Mouse (Mus musculus) hindbrain, embryonic 14.5 days (tissue): ENCODE measurements around the gene Mettl4. TPM values are rescaled to one million over a fixed set of nuclear protein-coding genes. Genes with fewer than 3 reads are reported as not detected.

Experiments
- ATAC-seq: fragments of 200-750 bp; cut with Nextera tagmentation; 2 replicates; pipeline ENCODE4 v1.8.0; 2017; ENCODE audit warnings: moderate number of reproducible peaks, mild to moderate bottlenecking, moderate TSS enrichment, moderate library complexity; ENCODE audit not compliant: low FRiP score
- DNase-seq: peaks from one replicate; pipeline ENCODE4 v3.0.0-alpha.2; 2015; ENCODE audit warnings: low spot score
- H3K27ac ChIP-seq: fragments of 300-500 bp; sonication (generic); 2 replicates; pipeline ENCODE4 v1.5.1; 2014; ENCODE audit warnings: mild to moderate bottlenecking, moderate library complexity
- H3K27me3 ChIP-seq: fragments of 300-500 bp; sonication (generic); 2 replicates; pipeline ENCODE4 v1.6.1; 2014; ENCODE audit warnings: mild to moderate bottlenecking, low read length, mixed read lengths; ENCODE audit not compliant: control insufficient read depth, insufficient read depth
- H3K36me3 ChIP-seq: fragments of 300-500 bp; sonication (generic); replicated peaks from 2 replicates; pipeline ENCODE4 v1.6.1; 2014; ENCODE audit not compliant: control insufficient read depth, insufficient read depth
- H3K4me1 ChIP-seq: fragments of 300-500 bp; sonication (generic); replicated peaks from 2 replicates; pipeline ENCODE4 v1.6.1; 2014; ENCODE audit warnings: antibody characterized with exemption, low read length, mixed read lengths; ENCODE audit not compliant: control insufficient read depth, insufficient read depth
- H3K4me2 ChIP-seq: fragments of 300-500 bp; sonication (generic); replicated peaks from 2 replicates; pipeline ENCODE4 v1.6.1; 2014; ENCODE audit warnings: mild to moderate bottlenecking, moderate library complexity
- H3K4me3 ChIP-seq: fragments of 300-500 bp; sonication (generic); replicated peaks from 2 replicates; pipeline ENCODE4 v1.5.1; 2014; ENCODE audit warnings: mild to moderate bottlenecking, low read length
- H3K9ac ChIP-seq: fragments of 300-500 bp; sonication (generic); 2 replicates; pipeline ENCODE4 v1.6.1; 2014
- H3K9me3 ChIP-seq: fragments of 300-500 bp; sonication (generic); 2 replicates; pipeline ENCODE4 v1.6.1; 2016; ENCODE audit warnings: low read length; ENCODE audit not compliant: control insufficient read depth
- WGBS: fragments of 180-500 bp; shearing (Covaris S2); extraction: QIAGEN DNeasy Blood & Tissue Kit; methylation state at CpG from one replicate; pipeline ENCODE4 v1.1.7; 2014; 5-methylcytosine and 5-hydroxymethylcytosine counted together
- polyA plus RNA-seq: library from polyadenylated mRNA; unstranded; fragments of >200 nt; fragmentation: Nextera tagmentation; extraction: Ambion mirVana; gene quantifications from 2 replicates; pipeline ENCODE4 v1.2.1, GENCODE M21; 2014

The Mettl4 gene
- 24.1 and 24.9 TPM in 2 replicates for polyA plus RNA-seq

DNA sequence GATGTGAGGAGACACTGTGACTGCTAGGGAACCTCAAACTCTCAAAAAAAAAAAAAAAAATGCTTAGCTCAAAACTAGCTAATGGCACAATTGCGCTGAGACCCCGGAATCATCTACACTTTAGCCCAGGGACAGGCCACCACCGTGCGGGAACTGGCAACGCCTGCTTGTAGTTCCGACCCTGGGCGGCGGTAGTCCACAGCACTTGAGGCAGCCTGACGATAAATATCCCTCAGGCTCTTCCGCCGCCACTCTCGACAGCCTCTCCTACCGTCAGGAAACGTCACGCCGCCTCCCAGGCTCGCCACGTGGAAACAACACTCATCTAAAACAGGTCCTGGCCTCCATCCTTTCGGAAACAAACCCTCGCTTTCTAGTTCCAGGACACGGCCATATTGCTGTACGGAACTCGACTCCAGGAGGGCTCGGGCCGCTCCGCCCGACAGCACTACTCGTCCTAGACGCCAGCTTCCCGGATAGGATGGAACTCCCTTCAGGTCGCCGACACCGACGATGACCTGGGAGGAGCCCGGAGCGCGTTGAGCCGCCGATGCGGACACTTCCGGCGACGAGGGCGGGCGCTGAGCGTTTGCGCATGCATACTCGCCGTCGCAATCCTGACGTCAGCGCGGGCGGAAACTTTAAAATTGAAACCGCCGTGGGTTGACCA, at the start of gene Mettl4:
Gene Mettl4 (minus strand): TSS at position 554 of the 670 bp plus-strand sequence.
- Histone ChIP-seq H3K4me2 (peak within 1 kb of the TSS; percentile 76), H3K9ac (peak within 1 kb of the TSS; percentile 72), H3K27ac (peak within 1 kb of the TSS; percentile 87), H3K27me3 (no peaks in the 10 kb centered on the region), H3K36me3 (0 out of 2 replicates have a peak, but pooled peaks cover 3% of the 10 kb centered on the region), H3K4me3 (peak within 1 kb of the TSS; percentile 54), H3K9me3 (no peaks in the 10 kb centered on the region), H3K4me1 (peaks cover 13% of the 10 kb centered on the region)
- under 1% methylated on average over 56 of the region's 56 CpGs for WGBS
- ATAC-seq (peak; percentile 99), DNase-seq (peak; percentile 94)

DNA sequence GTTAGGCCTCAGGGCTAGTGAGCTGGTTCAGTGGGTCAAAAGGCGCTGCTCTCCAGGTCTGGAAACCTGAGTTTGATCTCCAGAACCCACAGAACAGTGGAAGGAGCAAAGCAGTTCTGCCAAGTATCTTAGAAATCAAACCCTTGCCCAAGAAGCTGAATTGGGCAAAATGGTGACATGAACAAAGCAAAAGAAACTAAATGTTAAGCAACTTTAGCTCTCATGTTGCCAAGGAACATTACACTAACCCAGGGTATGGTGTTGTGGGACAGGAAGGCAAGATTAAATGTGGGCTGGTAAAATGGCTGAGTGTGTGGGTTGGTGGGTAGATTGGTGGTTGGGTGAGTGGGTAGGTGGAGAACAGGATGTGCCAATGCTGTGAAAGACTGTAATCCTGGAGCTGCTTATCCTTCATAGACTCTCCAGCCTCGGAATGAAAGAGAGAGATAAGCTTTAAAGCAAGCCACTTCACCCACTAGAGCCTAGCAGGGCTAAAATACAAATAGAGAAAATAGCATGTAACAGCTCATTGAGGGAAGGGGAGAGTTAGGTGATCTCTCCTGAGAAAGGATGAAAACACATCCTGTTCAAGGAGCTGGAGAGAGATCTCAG, 29.2 kb upstream of the Mettl4 start:
- H3K27ac ChIP-seq, result no peak overlapping the region
- no peak overlapping the region for H3K4me2 ChIP-seq
- no peaks in the 10 kb centered on the region for H3K4me1 ChIP-seq
- H3K36me3 ChIP-seq, result peaks cover 6% of the 10 kb centered on the region
- 94% methylated on average over 2 of the region's 2 CpGs for WGBS
- H3K9ac ChIP-seq, result no peak overlapping the region
- H3K9me3 ChIP-seq, result no peaks in the 10 kb centered on the region
- H3K27me3 ChIP-seq, result no peaks in the 10 kb centered on the region
- H3K4me3 ChIP-seq, result no peak overlapping the region
- ATAC-seq (no peak), DNase-seq (no peak)

GRCm38 (mm10) chr17:94768491-94768890, 18.7 kb upstream of the Mettl4 start:
- DNase-seq, result no peak
- Histone ChIP-seq H3K4me2 (no peak overlapping the region), H3K9ac (no peak overlapping the region), H3K4me1 (no peaks in the 10 kb centered on the region), H3K27ac (no peak overlapping the region), H3K4me3 (no peak overlapping the region), H3K27me3 (no peaks in the 10 kb centered on the region), H3K9me3 (no peaks in the 10 kb centered on the region), H3K36me3 (no peaks in the 10 kb centered on the region; the same call in 1 of the 2 replicates)
- 94% methylated on average over 2 of the region's 2 CpGs for whole genome bisulfite sequencing
- ATAC-seq, result no peak

- WGBS, result 90% methylated on average over 3 of the region's 3 CpGs
- Histone ChIP-seq H3K27me3 (no peaks in the 10 kb centered on the region), H3K9me3 (no peaks in the 10 kb centered on the region), H3K9ac (no peak overlapping the region), H3K4me1 (no peaks in the 10 kb centered on the region), H3K27ac (no peak overlapping the region), H3K4me2 (no peak overlapping the region), H3K4me3 (no peak overlapping the region), H3K36me3 (no peaks in the 10 kb centered on the region; the same call in 1 of the 2 replicates)
- ATAC-seq (no peak), DNase-seq (no peak)
These were observed 14.9 kb upstream of the Mettl4 start for GRCm38 (mm10) chr17:94764711-94765110.

DNA sequence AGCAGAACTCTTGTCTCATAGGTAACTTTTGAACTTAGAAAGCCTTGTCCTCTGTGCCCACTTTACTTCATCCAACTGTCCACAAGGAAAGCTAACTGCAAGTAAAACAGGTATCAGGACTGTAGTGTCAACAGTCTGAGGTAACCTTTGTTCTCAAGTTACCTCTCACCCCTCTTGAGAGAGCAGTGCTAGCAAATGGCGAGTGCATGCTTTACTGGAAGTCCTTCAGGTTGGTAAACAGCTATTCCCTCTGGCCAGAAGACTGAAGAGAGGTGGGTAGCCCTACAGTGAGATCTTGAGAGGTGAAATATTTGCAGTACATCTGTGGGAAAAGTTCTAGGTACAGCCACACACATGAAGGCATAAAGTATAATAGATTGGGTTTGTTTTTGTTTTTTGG, 14.2 kb upstream of the Mettl4 start:
- no peak overlapping the region for H3K9ac ChIP-seq
- no peak overlapping the region for H3K4me2 ChIP-seq
- H3K9me3 ChIP-seq, result no peaks in the 10 kb centered on the region
- ATAC-seq (no peak), DNase-seq (no peak)
- WGBS, result 94% methylated on average over 1 of the region's 1 CpGs
- H3K4me1 ChIP-seq, result no peaks in the 10 kb centered on the region
- no peaks in the 10 kb centered on the region; the same call in 1 of the 2 replicates for H3K36me3 ChIP-seq
- H3K27me3 ChIP-seq, result no peaks in the 10 kb centered on the region
- no peak overlapping the region for H3K27ac ChIP-seq
- no peak overlapping the region for H3K4me3 ChIP-seq

DNA sequence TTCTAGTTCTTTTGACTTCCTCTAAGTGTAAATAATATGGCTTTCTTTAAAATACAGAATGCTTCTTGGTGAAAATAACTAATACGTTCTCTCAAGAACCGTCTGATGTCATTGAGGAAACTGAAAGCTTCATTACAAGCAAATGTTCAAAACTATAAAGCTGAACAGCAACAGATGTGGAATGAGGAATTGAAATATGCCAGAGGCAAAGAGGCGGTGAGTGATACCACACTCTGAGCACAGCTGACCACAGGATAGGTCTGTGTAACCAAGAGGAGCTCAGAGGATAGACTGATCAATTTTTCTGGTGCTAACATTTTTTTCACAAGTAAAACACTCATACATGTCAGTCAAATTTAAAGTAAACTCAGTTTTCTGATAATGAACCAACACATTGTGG, 12.6 kb upstream of the Mettl4 start:
- Histone ChIP-seq H3K9ac (no peak overlapping the region), H3K4me2 (no peak overlapping the region), H3K4me1 (no peaks in the 10 kb centered on the region), H3K27me3 (no peaks in the 10 kb centered on the region), H3K4me3 (no peak overlapping the region), H3K36me3 (no peaks in the 10 kb centered on the region; the same call in 1 of the 2 replicates), H3K27ac (no peak overlapping the region), H3K9me3 (no peaks in the 10 kb centered on the region)
- DNase-seq (no peak), ATAC-seq (no peak)
- WGBS, result 96% methylated on average over 3 of the region's 3 CpGs

DNA sequence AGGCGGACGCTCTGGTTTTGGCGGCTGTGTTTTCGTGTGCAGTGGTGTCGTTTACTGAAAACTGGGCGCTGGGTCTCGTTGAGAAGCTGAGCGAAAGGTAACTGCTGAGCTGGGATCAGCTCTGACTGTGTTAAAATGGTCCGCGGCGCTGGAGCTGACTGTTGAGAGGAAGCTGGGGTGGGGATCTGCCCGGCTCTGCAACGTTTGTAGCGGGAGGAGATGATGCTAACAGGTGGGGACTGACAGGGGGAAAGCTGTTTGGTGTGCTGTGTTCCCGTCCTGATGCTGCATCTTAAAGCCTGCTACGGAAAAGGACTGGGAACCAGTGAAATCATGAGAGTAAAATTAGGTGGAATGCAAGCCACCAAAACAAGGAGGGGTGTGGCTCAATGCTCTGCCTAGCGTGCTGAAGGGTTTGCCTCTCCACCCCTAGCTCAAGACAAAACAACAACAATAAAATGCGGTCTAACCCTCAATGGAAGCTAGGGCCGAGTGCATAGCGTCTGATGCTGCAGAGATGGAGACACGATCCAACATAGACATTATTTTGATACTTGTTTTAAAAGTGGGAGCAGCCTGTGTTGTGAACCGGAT, 414 bp upstream of the Mettl4 start:
- Histone ChIP-seq H3K36me3 (0 out of 2 replicates have a peak, but pooled peaks cover 3% of the 10 kb centered on the region), H3K4me2 (peak overlapping the region; percentile 76), H3K4me1 (peaks cover 13% of the 10 kb centered on the region), H3K27ac (peak overlapping the region; percentile 87; the same call in 1 of the 2 replicates), H3K27me3 (no peaks in the 10 kb centered on the region), H3K9me3 (no peaks in the 10 kb centered on the region), H3K4me3 (peak overlapping the region; percentile 54), H3K9ac (peak overlapping the region; percentile 72)
- WGBS, result 2% methylated on average over 22 of the region's 22 CpGs
- DNase-seq, result no peak
- ATAC-seq, result no peak

DNA sequence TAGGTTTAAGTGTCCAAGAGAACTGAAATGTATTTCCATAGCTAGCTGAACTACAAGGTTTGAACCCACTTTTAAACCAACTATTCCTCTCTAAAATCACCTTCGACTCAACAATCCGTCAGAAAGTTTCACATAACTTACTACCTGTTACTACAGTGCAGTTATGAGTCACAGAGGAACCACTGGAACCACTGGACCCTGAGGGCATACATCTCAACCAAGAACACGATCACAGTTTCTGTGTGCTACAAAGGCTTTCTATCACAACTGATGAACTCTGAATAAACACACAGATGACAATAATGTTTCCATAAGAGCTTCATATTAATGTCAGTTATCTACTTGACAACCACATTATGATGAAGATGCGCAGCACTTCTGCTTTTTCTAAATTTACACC, 11.6 kb downstream of the Mettl4 start:
- WGBS, result 95% methylated on average over 4 of the region's 4 CpGs
- DNase-seq (no peak), ATAC-seq (no peak)
- H3K9me3 ChIP-seq, result no peaks in the 10 kb centered on the region
- peaks cover 40% of the 10 kb centered on the region for H3K36me3 ChIP-seq
- no peak overlapping the region for H3K4me2 ChIP-seq
- no peak overlapping the region for H3K9ac ChIP-seq
- H3K4me1 ChIP-seq, result no peaks in the 10 kb centered on the region
- H3K27ac ChIP-seq, result no peak overlapping the region
- no peaks in the 10 kb centered on the region for H3K27me3 ChIP-seq
- no peak overlapping the region for H3K4me3 ChIP-seq

- no peaks in the 10 kb centered on the region for H3K9me3 ChIP-seq
- H3K27ac ChIP-seq, result no peak overlapping the region
- no peaks in the 10 kb centered on the region for H3K4me1 ChIP-seq
- DNase-seq (no peak), ATAC-seq (peak; percentile 43; the same call in 1 of the 2 replicates)
- no peak overlapping the region for H3K9ac ChIP-seq
- no peaks in the 10 kb centered on the region for H3K27me3 ChIP-seq
- no peak overlapping the region for H3K4me3 ChIP-seq
- H3K4me2 ChIP-seq, result no peak overlapping the region
- peaks cover 52% of the 10 kb centered on the region for H3K36me3 ChIP-seq
These were observed 13.9 kb downstream of the Mettl4 start for GRCm38 (mm10) chr17:94735885-94736284.
